Mouse (Mus musculus) midbrain, embryonic 15.5 days (tissue): ENCODE measurements around the gene Hnrnpr. TPM values are rescaled to one million over a fixed set of nuclear protein-coding genes. Genes with fewer than 3 reads are reported as not detected.

Source experiments
- ATAC-seq: fragments of 200-750 bp; cut with Nextera tagmentation; replicated peaks from 2 replicates; pipeline ENCODE4 v1.8.0; 2017; ENCODE audit warnings: moderate TSS enrichment
- H3K27ac ChIP-seq: fragments of 300-500 bp; sonication (generic); 2 replicates; pipeline ENCODE4 v1.5.1; 2015; ENCODE audit warnings: mild to moderate bottlenecking, inconsistent platforms
- H3K27me3 ChIP-seq: fragments of 300-500 bp; sonication (generic); replicated peaks from 2 replicates; pipeline ENCODE4 v1.6.1; 2015; ENCODE audit warnings: inconsistent platforms
- H3K36me3 ChIP-seq: fragments of 300-500 bp; sonication (generic); replicated peaks from 2 replicates; pipeline ENCODE4 v1.6.1; 2015; ENCODE audit warnings: inconsistent platforms
- H3K4me1 ChIP-seq: fragments of 300-500 bp; sonication (generic); 2 replicates; pipeline ENCODE4 v1.6.1; 2015; ENCODE audit warnings: inconsistent platforms
- H3K4me2 ChIP-seq: fragments of 300-500 bp; sonication (generic); 2 replicates; pipeline ENCODE4 v1.6.1; 2015; ENCODE audit warnings: inconsistent platforms, mild to moderate bottlenecking, moderate library complexity
- H3K4me3 ChIP-seq: fragments of 300-500 bp; sonication (generic); 2 replicates; pipeline ENCODE4 v1.5.1; 2015; ENCODE audit warnings: mild to moderate bottlenecking, inconsistent platforms
- H3K9ac ChIP-seq: fragments of 300-500 bp; sonication (generic); 2 replicates; pipeline ENCODE4 v1.6.1; 2015; ENCODE audit warnings: mild to moderate bottlenecking, inconsistent platforms
- H3K9me3 ChIP-seq: fragments of 300-500 bp; sonication (generic); 2 replicates; pipeline ENCODE4 v1.6.1; 2016; ENCODE audit warnings: inconsistent platforms
- WGBS: fragments of 180-500 bp; shearing (Covaris S2); methylation state at CpG from one replicate; pipeline ENCODE4 v1.1.7; 2015; ENCODE audit warnings: mixed read lengths; 5-methylcytosine and 5-hydroxymethylcytosine counted together
- polyA plus RNA-seq: library from polyadenylated mRNA; unstranded; fragments of >200 nt; fragmentation: Nextera tagmentation; extraction: Ambion mirVana; gene quantifications from 2 replicates; pipeline ENCODE4 v1.2.1, GENCODE M21; 2015

Gene Hnrnpr
- polyA plus RNA-seq, 1 experiment from 2014 or later = 226 TPM

GRCm38 (mm10) chr4:136357429-136357828 is 46.7 kb downstream of the Hnrnpr start:
- 93% methylated on average over 4 of the region's 4 CpGs for WGBS
- Histone ChIP-seq H3K4me2 (no peak overlapping the region), H3K9me3 (no peaks in the 10 kb centered on the region), H3K27ac (no peak overlapping the region), H3K36me3 (peaks cover 5% of the 10 kb centered on the region), H3K4me3 (no peak overlapping the region), H3K4me1 (no peaks in the 10 kb centered on the region), H3K27me3 (no peaks in the 10 kb centered on the region), H3K9ac (no peak overlapping the region)
- ATAC-seq = no peak

- H3K9ac ChIP-seq = no peak overlapping the region
- H3K36me3 ChIP-seq = no peaks in the 10 kb centered on the region
- no peaks in the 10 kb centered on the region for H3K9me3 ChIP-seq
- ATAC-seq = no peak
- H3K4me2 ChIP-seq = no peak overlapping the region
- 63% methylated on average over 4 of the region's 4 CpGs for WGBS
- no peak overlapping the region for H3K4me3 ChIP-seq
- H3K27ac ChIP-seq = no peak overlapping the region
- H3K27me3 ChIP-seq = no peaks in the 10 kb centered on the region
- no peaks in the 10 kb centered on the region for H3K4me1 ChIP-seq
These were observed 57.1 kb downstream of the Hnrnpr start for GRCm38 (mm10) chr4:136367856-136368255.

- H3K4me1 ChIP-seq = peaks cover 12% of the 10 kb centered on the region
- H3K9me3 ChIP-seq = no peaks in the 10 kb centered on the region
- H3K4me2 ChIP-seq = no peak overlapping the region
- no peak for ATAC-seq
- H3K27me3 ChIP-seq = no peaks in the 10 kb centered on the region
- H3K36me3 ChIP-seq = no peaks in the 10 kb centered on the region
- no peak overlapping the region for H3K4me3 ChIP-seq
- no peak overlapping the region for H3K27ac ChIP-seq
- H3K9ac ChIP-seq = no peak overlapping the region
- 3% methylated on average over 3 of the region's 3 CpGs for WGBS
These were observed 59.0 kb downstream of the Hnrnpr start for GRCm38 (mm10) chr4:136369727-136370126.

GRCm38 (mm10) chr4:136373494-136374181 is 62.9 kb downstream of the Hnrnpr start:
- no peak overlapping the region for H3K9ac ChIP-seq
- 0 out of 2 replicates have a peak overlapping the region, but pooled peaks have one; percentile 21 for H3K27ac ChIP-seq
- no peak for ATAC-seq

GRCm38 (mm10) chr4:136377001-136377400 is 66.3 kb downstream of the Hnrnpr start:
- Histone ChIP-seq H3K27ac (no peak overlapping the region), H3K4me1 (peaks cover 12% of the 10 kb centered on the region), H3K9ac (no peak overlapping the region), H3K4me2 (no peak overlapping the region), H3K9me3 (no peaks in the 10 kb centered on the region), H3K36me3 (no peaks in the 10 kb centered on the region), H3K27me3 (no peaks in the 10 kb centered on the region), H3K4me3 (no peak overlapping the region)
- no peak for ATAC-seq
- WGBS = 86% methylated on average over 5 of the region's 5 CpGs

More at GRCm38 (mm10) chr4:136373494-136374181, 62.9 kb downstream of the Hnrnpr start:
- H3K4me3 ChIP-seq = no peak overlapping the region
- no peaks in the 10 kb centered on the region for H3K9me3 ChIP-seq
- no peaks in the 10 kb centered on the region for H3K36me3 ChIP-seq
- WGBS = 23% methylated on average over 14 of the region's 14 CpGs
- no peak overlapping the region for H3K4me2 ChIP-seq
- peaks cover 12% of the 10 kb centered on the region for H3K4me1 ChIP-seq
- H3K27me3 ChIP-seq = no peaks in the 10 kb centered on the region

- no peaks in the 10 kb centered on the region for H3K27me3 ChIP-seq
- ATAC-seq = no peak
- H3K27ac ChIP-seq = no peak overlapping the region
- no peaks in the 10 kb centered on the region for H3K4me1 ChIP-seq
- H3K4me2 ChIP-seq = no peak overlapping the region
- no peaks in the 10 kb centered on the region for H3K36me3 ChIP-seq
- 85% methylated on average over 5 of the region's 5 CpGs for WGBS
- no peak overlapping the region for H3K4me3 ChIP-seq
- no peak overlapping the region for H3K9ac ChIP-seq
- H3K9me3 ChIP-seq = no peaks in the 10 kb centered on the region
These were observed 72.3 kb downstream of the Hnrnpr start for GRCm38 (mm10) chr4:136383052-136383451.

- Histone ChIP-seq H3K9ac (no peak overlapping the region), H3K4me3 (no peak overlapping the region), H3K4me2 (no peak overlapping the region), H3K27ac (no peak overlapping the region), H3K36me3 (no peaks in the 10 kb centered on the region), H3K27me3 (no peaks in the 10 kb centered on the region), H3K4me1 (no peaks in the 10 kb centered on the region), H3K9me3 (no peaks in the 10 kb centered on the region)
- ATAC-seq = no peak
- WGBS = 80% methylated on average over 6 of the region's 6 CpGs
These were observed 73.1 kb downstream of the Hnrnpr start for GRCm38 (mm10) chr4:136383839-136384238.

- H3K4me1 ChIP-seq = no peaks in the 10 kb centered on the region
- no peaks in the 10 kb centered on the region for H3K9me3 ChIP-seq
- no peak overlapping the region for H3K4me3 ChIP-seq
- no peaks in the 10 kb centered on the region for H3K27me3 ChIP-seq
- H3K36me3 ChIP-seq = no peaks in the 10 kb centered on the region
- H3K27ac ChIP-seq = no peak overlapping the region
- no peak overlapping the region for H3K9ac ChIP-seq
- H3K4me2 ChIP-seq = no peak overlapping the region
- no peak for ATAC-seq
- 67% methylated on average over 11 of the region's 11 CpGs for WGBS
These were observed 76.5 kb downstream of the Hnrnpr start for GRCm38 (mm10) chr4:136387261-136387660.

- H3K36me3 ChIP-seq = no peaks in the 10 kb centered on the region
These were observed 91.1 kb downstream of the Hnrnpr start for GRCm38 (mm10) chr4:136401806-136402205.

GRCm38 (mm10) chr4:136407831-136408230 is 97.1 kb downstream of the Hnrnpr start:
- no peaks in the 10 kb centered on the region for H3K9me3 ChIP-seq
- H3K36me3 ChIP-seq = no peaks in the 10 kb centered on the region
- H3K4me2 ChIP-seq = no peak overlapping the region
- no peak overlapping the region for H3K9ac ChIP-seq
- H3K27ac ChIP-seq = no peak overlapping the region
- no peaks in the 10 kb centered on the region for H3K4me1 ChIP-seq
- no peak for ATAC-seq
- 77% methylated on average over 11 of the region's 11 CpGs for WGBS
- no peaks in the 10 kb centered on the region for H3K27me3 ChIP-seq
- H3K4me3 ChIP-seq = no peak overlapping the region

More at GRCm38 (mm10) chr4:136401806-136402205, 91.1 kb downstream of the Hnrnpr start:
- Histone ChIP-seq H3K4me3 (no peak overlapping the region), H3K4me2 (no peak overlapping the region), H3K27me3 (no peaks in the 10 kb centered on the region), H3K9me3 (no peaks in the 10 kb centered on the region), H3K27ac (no peak overlapping the region), H3K9ac (no peak overlapping the region), H3K4me1 (peaks cover 6% of the 10 kb centered on the region; the same call in 1 of the 2 replicates)
- ATAC-seq = no peak
- WGBS = 89% methylated on average over 10 of the region's 10 CpGs

Other genes with a start within 250 kb of the Hnrnpr start
- gene Id3, start 167.4 kb upstream of the Hnrnpr start, polyA plus RNA-seq = 127 and 151 TPM in 2 replicates
- gene E2f2, start 138.5 kb upstream of the Hnrnpr start, polyA plus RNA-seq = 2.2 and 2.3 TPM in 2 replicates
- gene Asap3, start 104.6 kb upstream of the Hnrnpr start, polyA plus RNA-seq = 5.1 and 5.2 TPM in 2 replicates
- 1.4 and 1.8 TPM in 2 replicates for gene Tcea3, start 63.2 kb upstream of the Hnrnpr start, polyA plus RNA-seq
- 42.8 and 43.2 TPM in 2 replicates for gene Zfp46, start 26.3 kb upstream of the Hnrnpr start, polyA plus RNA-seq
- 1.4 and 1.9 TPM in 2 replicates for gene Htr1d, start 112.6 kb downstream of the Hnrnpr start, polyA plus RNA-seq
- 0.15 and 0.19 TPM in 2 replicates for gene 6030445D17Rik, start 151.3 kb downstream of the Hnrnpr start, polyA plus RNA-seq
- 52.0 and 57.7 TPM in 2 replicates for gene Luzp1, start 158.8 kb downstream of the Hnrnpr start, polyA plus RNA-seq